Mouse (Mus musculus) ES-Bruce4 (cell line): ENCODE results near the gene Tgfb2. TPM values are rescaled to one million over a fixed set of nuclear protein-coding genes. Genes with fewer than 3 reads are reported as not detected.

ENCODE experiments used
- H3K27ac ChIP-seq: 2 replicates; pipeline ENCODE4 v1.5.1; 2012; ENCODE audit warnings: low read length, inconsistent platforms; ENCODE audit not compliant: insufficient read depth
- H3K27me3 ChIP-seq: 2 replicates; pipeline ENCODE4 v1.6.1; 2012; ENCODE audit warnings: mild to moderate bottlenecking, low read length, inconsistent platforms; ENCODE audit not compliant: control insufficient read depth, poor library complexity, insufficient read depth, severe bottlenecking
- H3K36me3 ChIP-seq: 2 replicates; pipeline ENCODE4 v1.6.1; 2012; ENCODE audit warnings: inconsistent platforms, mild to moderate bottlenecking, low read length, moderate library complexity; ENCODE audit not compliant: control insufficient read depth, poor library complexity, insufficient read depth, severe bottlenecking
- H3K4me1 ChIP-seq: one replicate; pipeline ENCODE4 v1.8.1; 2011; ENCODE audit warnings: low read length; ENCODE audit not compliant: control insufficient read depth, insufficient read depth
- H3K4me3 ChIP-seq: 2 replicates; pipeline ENCODE4 v1.5.1; 2011; ENCODE audit warnings: low read depth, mild to moderate bottlenecking, low read length
- H3K9ac ChIP-seq: 2 replicates; pipeline ENCODE4 v1.6.1; 2012; ENCODE audit warnings: low read depth, mild to moderate bottlenecking, inconsistent platforms; ENCODE audit not compliant: poor library complexity, severe bottlenecking
- H3K9me3 ChIP-seq: replicated peaks from 2 replicates; pipeline ENCODE4 v1.6.1; 2012; ENCODE audit warnings: mild to moderate bottlenecking, low read length, inconsistent platforms; ENCODE audit not compliant: control insufficient read depth, poor library complexity, insufficient read depth, severe bottlenecking
- CTCF ChIP-seq: IDR thresholded peaks from one replicate; pipeline ENCODE4 v1.8.1; 2011; ENCODE audit warnings: low read depth, low read length
- EP300 ChIP-seq: IDR thresholded peaks from 2 replicates; pipeline ENCODE4 v1.6.1; 2011; ENCODE audit warnings: low read depth, low read length; ENCODE audit not compliant: insufficient read depth
- POLR2A ChIP-seq: IDR thresholded peaks from one replicate; pipeline ENCODE4 v1.8.1; 2011; ENCODE audit warnings: low read length; ENCODE audit not compliant: insufficient read depth
- polyA plus RNA-seq: library from polyadenylated mRNA; stranded (reverse); fragments of >200 nt; gene quantifications from 2 replicates; pipeline ENCODE4 v1.2.4, GENCODE M21; 2011; ENCODE audit warnings: low read depth; ENCODE audit not compliant: missing spikeins, insufficient read depth, insufficient read length

The Tgfb2 gene
- polyA plus RNA-seq, 1 experiment = 11.9 TPM

DNA sequence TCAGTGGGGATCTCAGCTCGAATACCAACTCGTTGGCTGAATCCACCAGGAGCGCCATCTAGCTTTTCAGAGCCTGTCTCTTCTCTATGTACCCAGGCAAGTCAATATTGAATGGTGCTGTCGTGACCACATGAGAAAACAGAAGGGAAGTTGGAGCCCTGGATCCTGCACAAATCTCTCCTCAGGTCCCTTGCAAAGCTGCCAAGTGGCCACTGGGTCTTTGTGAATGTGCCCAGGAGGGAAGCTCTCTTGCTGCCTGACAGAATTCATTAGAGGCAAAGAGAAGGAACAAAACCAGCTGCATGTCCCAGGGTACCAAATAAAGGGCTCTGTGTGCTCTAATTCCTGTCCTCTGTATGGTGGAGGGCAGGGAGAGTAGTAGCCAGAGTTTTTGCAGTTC lies 50.7 kb downstream of the Tgfb2 start:
- Histone ChIP-seq H3K9me3 (no peaks in the 10 kb centered on the region), H3K36me3 (no peaks in the 10 kb centered on the region), H3K9ac (no peak overlapping the region), H3K4me1 (no peaks in the 10 kb centered on the region), H3K27ac (no peak overlapping the region), H3K27me3 (no peaks in the 10 kb centered on the region), H3K4me3 (no peak overlapping the region)
- TF ChIP-seq POLR2A (no peak), EP300 (no peak), CTCF (no peak)

DNA sequence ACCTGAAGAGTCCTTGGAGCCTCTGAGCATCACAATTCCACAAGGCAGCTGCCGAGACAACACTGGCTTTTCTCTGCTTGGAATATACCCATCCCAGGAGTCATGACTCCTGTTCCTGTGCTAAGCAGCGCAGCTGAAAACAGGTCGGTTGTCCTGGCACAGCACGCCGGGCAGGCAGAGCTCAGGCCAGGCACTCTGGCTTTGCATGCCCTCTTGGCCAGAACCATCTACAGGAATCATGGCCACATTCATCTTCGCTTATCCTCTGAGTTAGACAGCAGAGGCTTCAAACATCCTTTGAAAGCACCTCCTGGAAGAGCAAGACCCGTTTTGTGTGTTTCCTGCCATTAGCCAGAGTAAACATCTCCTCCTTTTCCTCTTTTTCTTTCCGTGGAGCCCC lies 53.6 kb downstream of the Tgfb2 start:
- TF ChIP-seq CTCF = no peak
- no peak for TF ChIP-seq POLR2A
- no peak for TF ChIP-seq EP300
- Histone ChIP-seq H3K4me1 (no peaks in the 10 kb centered on the region), H3K27ac (no peak overlapping the region), H3K9ac (no peak overlapping the region), H3K27me3 (no peaks in the 10 kb centered on the region), H3K4me3 (no peak overlapping the region), H3K36me3 (no peaks in the 10 kb centered on the region), H3K9me3 (no peaks in the 10 kb centered on the region)

DNA sequence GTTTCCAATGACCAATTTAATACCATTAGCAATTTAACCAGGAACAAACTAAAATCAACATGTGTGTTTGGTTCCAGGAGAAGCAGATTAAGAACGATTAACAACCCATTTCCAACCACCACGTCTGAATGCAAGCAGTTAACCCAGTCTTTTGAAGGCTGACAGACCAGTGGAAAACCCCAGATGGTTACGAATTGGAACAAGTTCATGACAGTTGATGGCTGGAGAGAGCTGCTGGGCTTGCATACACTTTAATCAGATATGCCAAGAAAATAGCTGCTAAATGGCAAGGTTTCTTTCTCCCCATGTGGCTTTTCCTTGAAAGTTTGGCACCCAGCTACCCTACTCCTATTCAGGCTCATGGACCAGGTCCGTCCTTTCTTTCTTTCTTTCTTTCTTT lies 55.8 kb downstream of the Tgfb2 start:
- Histone ChIP-seq H3K27ac (no peak overlapping the region), H3K36me3 (no peaks in the 10 kb centered on the region), H3K4me3 (no peak overlapping the region), H3K9me3 (no peaks in the 10 kb centered on the region), H3K27me3 (no peaks in the 10 kb centered on the region), H3K9ac (no peak overlapping the region), H3K4me1 (no peaks in the 10 kb centered on the region)
- TF ChIP-seq POLR2A (no peak), EP300 (no peak), CTCF (no peak)

DNA sequence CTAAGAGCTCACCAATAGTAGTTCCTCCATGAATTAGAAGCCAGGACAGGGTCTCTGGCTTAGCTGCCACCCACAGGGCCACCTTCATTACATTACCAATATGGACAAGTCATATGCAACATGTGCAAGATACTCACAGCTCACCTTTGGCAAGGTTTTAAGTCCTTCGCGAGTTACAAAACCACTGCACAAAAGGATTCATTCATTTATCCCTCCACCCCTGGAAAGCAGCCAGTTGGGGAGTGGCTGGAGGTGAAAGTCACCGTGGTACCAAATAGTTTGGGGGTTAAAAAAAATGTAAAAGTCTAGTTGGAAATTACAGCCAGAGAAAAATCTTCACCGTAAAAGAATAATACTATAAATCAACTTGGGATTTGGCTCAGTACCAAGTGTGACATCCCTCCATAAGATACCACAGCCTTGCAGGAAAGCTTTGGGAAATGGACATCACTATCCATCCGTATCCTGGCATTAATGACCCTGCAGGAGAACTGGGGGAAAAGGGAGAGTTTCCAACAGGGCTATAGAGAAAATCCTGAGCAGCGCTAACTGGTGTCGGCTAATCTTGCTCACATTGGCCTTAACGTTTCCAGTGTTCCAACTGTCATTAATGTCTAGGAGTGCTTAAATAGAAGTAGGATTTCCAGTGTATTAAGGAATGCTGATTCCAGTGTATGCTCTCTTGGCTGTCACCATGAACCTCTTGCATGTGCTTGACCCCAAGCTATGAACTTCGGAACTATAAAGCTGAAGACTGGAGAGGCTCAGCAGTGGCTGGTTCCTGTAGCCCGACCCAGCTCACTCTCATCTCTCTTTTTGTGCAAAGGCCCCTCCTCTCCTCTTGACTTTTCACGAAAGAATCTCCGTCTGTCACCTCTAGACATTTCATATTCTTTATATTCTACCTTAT lies 68.2 kb downstream of the Tgfb2 start:
- H3K36me3 ChIP-seq = no peaks in the 10 kb centered on the region
- no peaks in the 10 kb centered on the region for H3K4me1 ChIP-seq
- no peak for TF ChIP-seq CTCF
- TF ChIP-seq POLR2A = no peak
- TF ChIP-seq EP300 = no peak
- H3K9me3 ChIP-seq = no peaks in the 10 kb centered on the region
- H3K4me3 ChIP-seq = no peak overlapping the region
- H3K27ac ChIP-seq = no peak overlapping the region
- H3K27me3 ChIP-seq = no peaks in the 10 kb centered on the region
- no peak overlapping the region for H3K9ac ChIP-seq

DNA sequence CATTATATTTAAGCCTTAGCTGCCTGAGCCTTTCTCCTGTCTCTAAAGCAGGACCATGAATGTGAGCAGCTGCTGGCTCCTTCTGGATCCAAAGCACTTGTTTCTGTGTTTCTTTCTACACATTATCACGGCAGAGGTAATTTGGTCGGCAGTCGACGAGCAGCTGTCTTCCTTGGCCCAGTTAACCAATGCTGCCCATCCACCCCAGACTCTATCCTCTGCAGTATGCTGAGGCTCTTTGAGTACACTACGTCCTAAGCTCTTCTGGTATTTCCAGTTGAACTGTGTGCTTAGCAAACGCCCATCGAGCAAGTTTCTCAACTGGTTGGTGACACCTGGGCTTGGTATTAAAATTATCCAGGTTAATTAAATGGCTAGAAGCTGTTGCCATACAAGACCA lies 70.7 kb downstream of the Tgfb2 start:
- Histone ChIP-seq H3K9ac (no peak overlapping the region), H3K4me3 (no peak overlapping the region), H3K27me3 (no peaks in the 10 kb centered on the region), H3K27ac (no peak overlapping the region), H3K36me3 (no peaks in the 10 kb centered on the region), H3K9me3 (no peaks in the 10 kb centered on the region), H3K4me1 (no peaks in the 10 kb centered on the region)
- TF ChIP-seq CTCF = no peak
- TF ChIP-seq POLR2A = no peak
- TF ChIP-seq EP300 = no peak

GRCm38 (mm10) chr1:186631457-186631856 lies 74.3 kb downstream of the Tgfb2 start:
- Histone ChIP-seq H3K4me1 (no peaks in the 10 kb centered on the region), H3K27me3 (no peaks in the 10 kb centered on the region), H3K4me3 (no peak overlapping the region), H3K27ac (no peak overlapping the region), H3K9me3 (no peaks in the 10 kb centered on the region), H3K9ac (no peak overlapping the region), H3K36me3 (no peaks in the 10 kb centered on the region)
- TF ChIP-seq EP300 (no peak), CTCF (no peak), POLR2A (no peak)
